In the genomic region with DNA sequence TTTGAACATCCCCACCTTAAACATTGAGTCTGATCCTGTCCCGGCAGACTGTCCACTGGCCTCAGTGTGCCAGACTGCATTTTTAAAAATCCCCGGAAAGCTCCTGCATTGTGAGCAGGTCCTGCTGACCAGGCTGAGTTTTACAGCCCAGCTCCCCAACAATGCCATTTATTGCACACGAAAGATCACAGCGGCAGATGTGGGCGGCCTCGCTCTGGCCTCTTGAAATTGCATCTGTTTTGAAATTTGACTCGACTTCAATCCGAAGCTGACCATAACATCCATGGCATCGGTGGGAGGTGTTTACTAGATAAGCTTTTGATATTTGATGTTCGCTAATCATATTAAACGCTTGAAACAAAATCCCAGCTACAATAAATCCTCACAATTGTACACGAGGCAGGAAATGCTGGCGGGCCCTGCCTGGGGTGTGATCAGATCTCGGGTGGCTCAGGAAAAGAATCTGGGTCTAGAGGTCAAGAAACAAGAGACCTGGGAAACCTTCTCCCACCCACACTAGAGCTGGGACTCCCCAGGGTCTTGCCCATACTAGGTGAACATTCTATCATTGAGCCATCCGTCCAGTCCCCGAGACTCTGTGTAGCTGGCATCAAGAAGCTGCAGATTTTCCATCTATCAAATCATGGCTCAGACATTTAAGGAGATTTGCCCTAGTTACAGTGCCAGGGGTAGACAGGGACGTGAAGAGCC, we compare ENCODE assay signal across 13 mouse cellular contexts.
DNase-seq lines count a peak whose midpoint lies in the region; ATAC-seq and TF ChIP-seq lines count a peak whose summit lies in the region.
"Had no signal": no experiment of that assay in that cellular context is flagged by ENCODE, and none has a peak within 500 bp of the region (broad histone marks: within the 10 kb centered on the region; RNA-seq: fewer than 3 reads in every experiment).

No protein-coding gene starts in this region.

- no peaks in the 10 kb centered on the region for H3K27me3 ChIP-seq in kidney, postnatal 0 days (ENCODE audit: insufficient read depth, low read length)
- H3K27me3 ChIP-seq in embryonic facial prominence, embryonic 10.5 days (replicated peaks; ENCODE audit: low read depth, poor library complexity, severe bottlenecking) = no peaks in the 10 kb centered on the region
- peaks cover 5% of the 10 kb centered on the region; the same call in 1 of the 2 replicates for H3K27me3 ChIP-seq in hindbrain, embryonic 13.5 days

- no peaks in the 10 kb centered on the region for H3K36me3 ChIP-seq in kidney, postnatal 0 days (ENCODE audit: insufficient read depth, low read length)
- H3K36me3 ChIP-seq in embryonic facial prominence, embryonic 10.5 days (replicated peaks) = no peaks in the 10 kb centered on the region
- H3K36me3 ChIP-seq in hindbrain, embryonic 13.5 days = no peaks in the 10 kb centered on the region

- intact Hi-C loops in left cerebral cortex, adult 2 months (cut with DNase I) = no loop called here

- no peaks in the 10 kb centered on the region for H3K9me3 ChIP-seq in kidney, postnatal 0 days (replicated peaks; ENCODE audit: low read length)
- no peaks in the 10 kb centered on the region for H3K9me3 ChIP-seq in embryonic facial prominence, embryonic 10.5 days
- no peaks in the 10 kb centered on the region for H3K9me3 ChIP-seq in hindbrain, embryonic 13.5 days

- 12% methylated on average over 17 of the region's 17 CpGs for whole genome bisulfite sequencing in kidney, postnatal 0 days
- WGBS in embryonic facial prominence, embryonic 10.5 days = 41% methylated on average over 17 of the region's 17 CpGs
- 34% methylated on average over 17 of the region's 17 CpGs for WGBS in hindbrain, embryonic 13.5 days

- H3K4me1 ChIP-seq in kidney, postnatal 0 days (replicated peaks; ENCODE audit: insufficient read depth, low read length) = peaks cover 12% of the 10 kb centered on the region
- peaks cover 37% of the 10 kb centered on the region for H3K4me1 ChIP-seq in embryonic facial prominence, embryonic 10.5 days
- peaks cover 20% of the 10 kb centered on the region for H3K4me1 ChIP-seq in hindbrain, embryonic 13.5 days (replicated peaks)

- H3K4me2 ChIP-seq in kidney, postnatal 0 days (ENCODE audit: low read length) = peak overlapping the region; percentile 2
- no peak overlapping the region for H3K4me2 ChIP-seq in hindbrain, embryonic 13.5 days

- H3K9ac ChIP-seq in kidney, postnatal 0 days (ENCODE audit: low read depth, low read length) = no peak overlapping the region
- no peak overlapping the region for H3K9ac ChIP-seq in hindbrain, embryonic 13.5 days
- H3K9ac ChIP-seq: liver, embryonic 14.5 days had no signal

- DNase-seq in kidney, postnatal 0 days (ENCODE audit: low spot score) = peak; percentile 68
- no peak for DNase-seq in kidney, adult 18-20 months
- DNase-seq in embryonic facial prominence, embryonic 10.5 days (ENCODE audit: low spot score) = peak; percentile 43
- DNase-seq in neural tube, embryonic 10.5 days (ENCODE audit: extremely low spot score, low spot score) = peak; percentile 27
- no peak for DNase-seq in yolk sac, embryonic 10.5 days (ENCODE audit: low spot score)
- no peak for DNase-seq in adrenal gland, adult 2 months
- DNase-seq in left cerebral cortex, adult 2 months (ENCODE audit: extremely low spot score in 1 of 2, low spot score in 2 of 2) = no peak
- DNase-seq: cerebellum, postnatal 10 days; heart, adult 2 months; right cerebral cortex, postnatal 14 days had no signal

- ATAC-seq in kidney, postnatal 0 days (replicated peaks; ENCODE audit: low FRiP score, low read depth) = no peak; the same call in 1 of the 2 replicates
- ATAC-seq in hindbrain, embryonic 13.5 days (ENCODE audit: low FRiP score) = no peak

- H3K27ac ChIP-seq in kidney, postnatal 0 days = no peak overlapping the region
- peak overlapping the region; percentile 83 for H3K27ac ChIP-seq in embryonic facial prominence, embryonic 10.5 days (replicated peaks)
- 0 out of 2 replicates have a peak overlapping the region, but pooled peaks have one; percentile 3 for H3K27ac ChIP-seq in hindbrain, embryonic 13.5 days
- no peak overlapping the region for H3K27ac ChIP-seq in left cerebral cortex, adult 2 months
- H3K27ac ChIP-seq: heart, adult 2 months; liver, embryonic 14.5 days; macrophage had no signal

- no peak for TF ChIP-seq CTCF in kidney, postnatal 0 days (IDR thresholded peaks at IDR 0.05; ENCODE audit: low read depth)
- TF ChIP-seq CTCF in left cerebral cortex, adult 2 months (IDR thresholded peaks at IDR 0.05) = no peak

- H3K4me3 ChIP-seq in kidney, postnatal 0 days (replicated peaks; ENCODE audit: low read depth, low read length) = no peak overlapping the region
- peak overlapping the region; percentile 11; the same call in 1 of the 2 replicates for H3K4me3 ChIP-seq in embryonic facial prominence, embryonic 10.5 days
- no peak overlapping the region for H3K4me3 ChIP-seq in hindbrain, embryonic 13.5 days
- H3K4me3 ChIP-seq in left cerebral cortex, adult 2 months = no peak overlapping the region
- H3K4me3 ChIP-seq: heart, adult 2 months had no signal

Comparison
In these comparisons a context has a peak if more than half of its experiments do, and no peak if none do; other contexts are left out.
1. DNase-seq: peak in kidney, postnatal 0 days (single experiment), embryonic facial prominence, embryonic 10.5 days (single experiment) and neural tube, embryonic 10.5 days (single experiment); none in kidney, adult 18-20 months (single experiment), yolk sac, embryonic 10.5 days (single experiment), adrenal gland, adult 2 months (single experiment) and left cerebral cortex, adult 2 months (0 of 2).
2. H3K27ac ChIP-seq: peak in embryonic facial prominence, embryonic 10.5 days (single experiment) and hindbrain, embryonic 13.5 days (single experiment); none in kidney, postnatal 0 days (single experiment) and left cerebral cortex, adult 2 months (single experiment).